Mouse (Mus musculus): ENCODE measurements at regions not wholly inside any gene's neighbourhood (a gene's known extent, or its start where the extent isn't known, plus 50 kb on each side); places are given as distances from the start of the nearest gene placed in this dataset.

GRCm38 (mm10) chr15:60633457-60633850, 220.1 kb downstream of the Fam84b start:
- TF ChIP-seq CTCF (IDR thresholded peaks at IDR 0.05; ENCODE audit: low read depth, low read length) (no peak), POLR2A (IDR thresholded peaks at IDR 0.05; ENCODE audit: insufficient read depth, low read length) (no peak), EP300 (IDR thresholded peaks at IDR 0.05; ENCODE audit: insufficient read depth, low read depth, low read length) (no peak)

Measured in ES-Bruce4 (cell line).